Mouse (Mus musculus): ENCODE data around the gene Ctsa.

Ctsa gene

GRCm38 (mm10) chr2:164804533-164805331 lies 27.9 kb upstream of the Ctsa start, which contains the start of the genes Acot8 and Zswim3:
Gene Acot8, minus strand, starts transcription at chr2:164804882.
Gene Zswim3, plus strand, starts transcription at chr2:164805098.
- peak; percentile 99 for DNase-seq (ENCODE audit: extremely low spot score, low read depth, low spot score)

DNA sequence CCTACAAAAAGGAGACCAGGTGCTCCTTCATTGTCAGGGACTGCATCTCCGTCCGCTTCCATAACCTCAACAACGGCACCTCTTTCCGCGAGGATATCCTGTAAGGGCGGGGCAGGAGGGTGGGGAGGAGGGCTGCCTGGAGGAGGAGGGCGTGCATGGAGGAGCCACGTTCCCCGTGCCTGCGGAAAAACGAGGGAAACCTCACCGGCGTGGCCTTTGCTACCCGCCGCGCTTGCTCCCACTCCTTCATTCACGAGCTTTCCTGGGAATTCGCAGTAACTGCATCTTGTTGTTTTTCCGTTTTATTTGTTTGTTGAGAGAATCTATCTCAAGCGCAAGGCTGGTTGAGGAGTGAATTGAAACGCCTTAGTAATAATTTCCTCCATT lies 27.3 kb upstream of the Ctsa start:
- no peak for DNase-seq (ENCODE audit: extremely low spot score, low read depth, low spot score)

- DNase-seq (ENCODE audit: extremely low spot score, low read depth, low spot score), result no peak
Measured at GRCm38 (mm10) chr2:164806614-164807013, 26.1 kb upstream of the Ctsa start.

DNA sequence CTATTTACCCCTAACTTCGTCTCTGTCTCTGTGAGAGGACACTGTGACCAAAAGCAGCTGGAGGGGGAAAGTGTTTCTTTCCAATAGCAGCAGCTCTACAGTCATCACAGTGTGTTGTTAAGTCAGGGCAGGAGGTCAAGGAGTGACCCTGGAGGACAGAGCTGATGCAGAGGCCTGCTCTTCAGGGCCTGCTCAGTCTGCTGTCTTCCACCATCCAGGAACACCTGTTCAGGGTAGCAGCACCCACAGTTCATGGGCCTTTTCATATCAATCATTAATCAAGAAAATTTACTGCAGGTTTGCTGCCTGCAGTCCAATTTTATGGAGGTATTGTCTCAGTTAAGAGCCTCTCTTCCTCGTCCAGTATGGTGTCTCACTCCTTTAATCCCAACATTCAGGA lies 19.1 kb upstream of the Ctsa start:
- DNase-seq (ENCODE audit: extremely low spot score, low read depth, low spot score), result no peak

GRCm38 (mm10) chr2:164815348-164815747 lies 17.3 kb upstream of the Ctsa start:
- DNase-seq (ENCODE audit: extremely low spot score, low read depth, low spot score), result no peak

DNA sequence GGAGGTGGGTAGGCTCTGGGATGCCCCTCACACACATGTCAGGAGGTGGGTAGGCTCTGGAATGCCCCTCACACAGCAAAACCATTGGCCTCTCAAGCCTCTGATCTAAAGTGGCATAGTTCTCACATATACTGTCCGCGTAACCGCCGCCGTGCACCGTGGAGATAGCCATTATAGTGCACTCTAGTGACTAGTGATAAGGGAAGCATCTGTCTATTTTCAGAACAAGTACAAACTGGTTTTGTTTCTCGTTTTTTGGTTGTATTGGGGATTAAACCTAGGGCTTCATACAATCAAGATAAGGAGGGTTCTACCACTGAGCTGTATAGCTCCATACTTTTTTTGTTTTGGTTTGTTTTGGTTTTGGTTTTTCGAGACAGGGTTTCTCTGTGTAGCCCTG lies 16.9 kb upstream of the Ctsa start:
- DNase-seq (ENCODE audit: extremely low spot score, low read depth, low spot score), result no peak

- no peak for DNase-seq (ENCODE audit: extremely low spot score, low read depth, low spot score)
Measured at GRCm38 (mm10) chr2:164817206-164817605, 15.5 kb upstream of the Ctsa start.

GRCm38 (mm10) chr2:164817703-164818102 lies 15.0 kb upstream of the Ctsa start:
- DNase-seq (ENCODE audit: extremely low spot score, low read depth, low spot score), result no peak

DNA sequence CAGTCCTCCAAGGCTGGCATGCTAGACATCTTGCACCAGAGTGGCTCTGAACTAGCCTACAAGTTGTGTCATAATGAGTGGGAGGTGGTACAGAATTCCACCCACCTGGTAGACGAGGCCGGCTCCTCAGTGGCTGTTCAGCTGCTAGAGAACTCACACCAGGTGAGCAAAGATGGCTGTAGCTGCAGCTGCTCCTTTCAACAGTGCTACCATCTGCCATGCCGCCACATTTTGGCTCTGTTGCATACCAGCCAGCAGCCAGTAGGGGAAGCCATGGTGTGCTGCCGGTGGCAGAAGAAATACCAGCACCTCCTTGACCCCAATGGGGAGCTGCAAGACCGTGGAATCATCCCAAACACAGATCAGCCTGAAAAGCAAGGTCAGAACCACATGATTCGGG lies 11.6 kb upstream of the Ctsa start:
- DNase-seq (ENCODE audit: extremely low spot score, low read depth, low spot score), result no peak

DNA sequence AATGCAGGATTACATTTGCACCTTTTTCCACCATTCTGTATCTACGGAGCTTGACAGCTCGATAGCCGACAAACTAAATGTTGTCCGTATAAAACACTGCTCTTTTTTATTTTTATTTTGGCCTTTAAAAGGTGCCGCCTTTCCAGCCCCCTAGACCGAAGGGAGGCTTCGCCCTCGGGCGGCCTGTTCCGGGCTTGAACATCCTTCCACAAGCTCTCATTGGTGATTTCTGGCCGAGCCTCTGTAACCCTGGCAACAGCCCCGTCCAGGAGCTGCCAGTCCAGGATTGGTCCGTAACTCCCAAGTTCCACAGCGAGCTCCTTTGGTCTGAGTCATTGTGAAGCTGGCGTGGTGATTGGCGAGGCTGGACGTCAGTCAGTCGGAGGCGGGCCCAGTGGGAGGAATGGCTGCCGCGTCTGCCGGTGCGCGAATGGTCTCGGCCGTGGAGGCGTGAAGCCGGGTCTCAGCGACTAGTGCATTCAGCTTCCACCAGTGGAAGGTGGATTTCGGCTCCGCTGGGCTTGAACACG lies 10.0 kb upstream of the Ctsa start, which contains the start of gene Zswim1:
Zswim1 (plus strand) TSS at position 51 of the 530 bp plus-strand sequence.
- DNase-seq (ENCODE audit: extremely low spot score, low read depth, low spot score), result peak; percentile 94

DNA sequence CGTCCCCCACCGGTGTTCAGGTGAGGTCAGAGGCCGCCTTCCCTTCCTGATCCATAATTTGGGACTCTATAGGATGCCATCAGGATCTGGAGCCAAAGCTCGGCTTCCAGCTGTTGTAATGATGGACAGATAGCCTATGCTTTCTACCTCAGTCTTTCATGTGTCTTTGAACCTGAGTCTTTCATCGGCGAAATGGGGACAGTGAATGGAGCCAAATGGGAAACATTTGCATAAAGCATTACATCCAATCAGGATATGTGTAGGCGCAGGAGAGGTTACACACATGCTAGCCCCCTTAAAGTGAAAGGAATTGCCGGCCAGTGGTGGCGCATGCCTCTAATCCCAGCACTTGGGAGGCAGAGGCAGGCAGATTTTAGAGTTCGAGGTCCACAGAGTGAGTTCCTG lies 9.5 kb upstream of the Ctsa start:
- peak; percentile 46 for DNase-seq (ENCODE audit: extremely low spot score, low read depth, low spot score)

GRCm38 (mm10) chr2:164823969-164824368 lies 8.7 kb upstream of the Ctsa start:
- DNase-seq (ENCODE audit: extremely low spot score, low read depth, low spot score), result no peak

GRCm38 (mm10) chr2:164825521-164825920 lies 7.2 kb upstream of the Ctsa start:
- no peak for DNase-seq (ENCODE audit: extremely low spot score, low read depth, low spot score)

- no peak for DNase-seq (ENCODE audit: extremely low spot score, low read depth, low spot score)
Measured at GRCm38 (mm10) chr2:164827146-164827850, 5.4 kb upstream of the Ctsa start.

DNA sequence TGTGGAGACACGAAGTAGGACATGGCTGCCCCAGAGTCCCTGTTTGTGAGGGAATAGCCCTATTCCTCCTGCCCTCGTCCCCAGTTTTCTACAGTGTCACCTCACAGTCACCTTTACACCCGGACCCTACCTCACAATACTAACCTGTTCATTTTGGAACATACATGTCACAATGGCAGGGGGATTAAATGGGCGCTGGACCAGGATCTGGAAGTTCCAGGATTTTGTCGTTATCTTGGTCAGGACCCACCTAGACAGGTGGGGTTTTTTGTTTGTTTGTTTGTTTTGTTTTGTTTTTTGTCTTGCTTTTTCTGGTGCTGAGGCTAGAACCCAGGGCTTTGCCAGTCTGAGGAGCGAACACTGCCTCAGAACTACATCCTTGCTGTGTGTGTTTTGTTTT lies 4.2 kb upstream of the Ctsa start, which contains the start of gene Spata25:
Spata25 (minus strand) TSS at position 101 of the 400 bp plus-strand sequence.
- no peak for DNase-seq (ENCODE audit: extremely low spot score, low read depth, low spot score)

- no peak for DNase-seq (ENCODE audit: extremely low spot score, low read depth, low spot score)
Measured at GRCm38 (mm10) chr2:164829090-164829489, 3.6 kb upstream of the Ctsa start.

GRCm38 (mm10) chr2:164831029-164831428 lies 1.6 kb upstream of the Ctsa start:
- DNase-seq (ENCODE audit: extremely low spot score, low read depth, low spot score), result no peak

GRCm38 (mm10) chr2:164832032-164832747 lies 483 bp upstream of the Ctsa start:
- no peak for DNase-seq (ENCODE audit: extremely low spot score, low read depth, low spot score)

GRCm38 (mm10) chr2:164833314-164833959 lies 764 bp downstream of the Ctsa start, which contains the start of gene Neurl2:
Gene Neurl2, minus strand, starts transcription at chr2:164833456.
- peak; percentile 100 for DNase-seq (ENCODE audit: extremely low spot score, low read depth, low spot score)

GRCm38 (mm10) chr2:164834531-164834930 lies 1.9 kb downstream of the Ctsa start:
- DNase-seq (ENCODE audit: extremely low spot score, low read depth, low spot score), result no peak

GRCm38 (mm10) chr2:164835164-164835563 lies 2.5 kb downstream of the Ctsa start:
- no peak for DNase-seq (ENCODE audit: extremely low spot score, low read depth, low spot score)

Measured in hindlimb bud, embryonic 11.5 days (tissue).